Mouse (Mus musculus): ENCODE data around the gene Cdk9.

- TF ChIP-seq CTCF (IDR thresholded peaks at IDR 0.05; ENCODE audit: low read depth, low read length) (no peak), POLR2AphosphoS5 (IDR thresholded peaks at IDR 0.05; ENCODE audit: insufficient replicate concordance, low read depth, low read length) (no peak)
Measured at GRCm38 (mm10) chr2:32665853-32666252, 47.0 kb downstream of the Cdk9 start.

Measured in G1E (cell line).